Mouse (Mus musculus) lung, postnatal 0 days (tissue): Measurements from ENCODE around the gene Atraid.

Experiments used
- CTCF ChIP-seq: IDR thresholded peaks from 2 replicates; pipeline ENCODE4 v1.5.1; 2016; ENCODE audit warnings: antibody characterized with exemption, mild to moderate bottlenecking
- EP300 ChIP-seq: IDR thresholded peaks from 2 replicates; pipeline ENCODE4 v1.6.1; 2016; ENCODE audit warnings: antibody characterized with exemption, mild to moderate bottlenecking, control low read depth

- no peak for TF ChIP-seq CTCF
- TF ChIP-seq EP300, result no peak
These were observed 25.1 kb downstream of the Atraid start for GRCm38 (mm10) chr5:31073176-31073575.
